Mouse (Mus musculus) intestine, embryonic 14.5 days (tissue): ENCODE data around the gene Dnah2. TPM values are rescaled to one million over a fixed set of nuclear protein-coding genes. Genes with fewer than 3 reads are reported as not detected.

Experiments used
- ATAC-seq: fragments of 200-750 bp; cut with Nextera tagmentation; replicated peaks from 2 replicates; pipeline ENCODE4 v1.8.0; 2017; ENCODE audit warnings: low read depth, moderate number of reproducible peaks, moderate TSS enrichment, moderate library complexity; ENCODE audit not compliant: low FRiP score, low TSS enrichment
- DNase-seq: peaks from one replicate; pipeline ENCODE4 v3.0.0-alpha.2; 2018; ENCODE audit warnings: low spot score
- H3K27ac ChIP-seq: fragments of 300-500 bp; sonication (generic); 2 replicates; pipeline ENCODE4 v1.5.1; 2014; ENCODE audit warnings: low read depth, mild to moderate bottlenecking, control low read depth
- H3K27me3 ChIP-seq: fragments of 300-500 bp; sonication (generic); replicated peaks from 2 replicates; pipeline ENCODE4 v1.6.1; 2014; ENCODE audit warnings: low read length, control low read depth; ENCODE audit not compliant: control insufficient read depth, insufficient read depth
- H3K36me3 ChIP-seq: fragments of 300-500 bp; sonication (generic); 2 replicates; pipeline ENCODE4 v1.6.1; 2014; ENCODE audit warnings: low read length, control low read depth; ENCODE audit not compliant: control insufficient read depth, insufficient read depth
- H3K4me1 ChIP-seq: fragments of 300-500 bp; sonication (generic); replicated peaks from 2 replicates; pipeline ENCODE4 v1.6.1; 2014; ENCODE audit warnings: low read length, control low read depth, mixed read lengths; ENCODE audit not compliant: control insufficient read depth, insufficient read depth
- H3K4me2 ChIP-seq: fragments of 300-500 bp; sonication (generic); 2 replicates; pipeline ENCODE4 v1.6.1; 2014; ENCODE audit warnings: low read length
- H3K4me3 ChIP-seq: fragments of 300-500 bp; sonication (generic); 2 replicates; pipeline ENCODE4 v1.5.1; 2014; ENCODE audit warnings: low read depth, low read length, control low read depth, mixed read lengths
- H3K9ac ChIP-seq: fragments of 300-500 bp; sonication (generic); 2 replicates; pipeline ENCODE4 v1.6.1; 2014; ENCODE audit warnings: mild to moderate bottlenecking, low read length
- H3K9me3 ChIP-seq: fragments of 300-500 bp; sonication (generic); 2 replicates; pipeline ENCODE4 v1.6.1; 2016; ENCODE audit warnings: low read length, control low read depth; ENCODE audit not compliant: control insufficient read depth
- WGBS: fragments of 180-500 bp; shearing (Covaris S2); extraction: QIAGEN DNeasy Blood & Tissue Kit; methylation state at CpG from one replicate; pipeline ENCODE4 v1.1.7; 2014; 5-methylcytosine and 5-hydroxymethylcytosine counted together
- polyA plus RNA-seq: library from polyadenylated mRNA; unstranded; fragments of >200 nt; fragmentation: Nextera tagmentation; extraction: Ambion mirVana; gene quantifications from 2 replicates; pipeline ENCODE4 v1.2.1, GENCODE M21; 2014

Dnah2 gene
- polyA plus RNA-seq, 1 experiment from 2014 or later = 1.9 TPM

GRCm38 (mm10) chr11:69431829-69432639, 116.9 kb downstream of the Dnah2 start:
- Histone ChIP-seq H3K4me1 (peaks cover 8% of the 10 kb centered on the region; the same call in 1 of the 2 replicates), H3K27me3 (no peaks in the 10 kb centered on the region), H3K4me3 (no peak overlapping the region), H3K9me3 (no peaks in the 10 kb centered on the region), H3K36me3 (no peaks in the 10 kb centered on the region), H3K4me2 (no peak overlapping the region), H3K9ac (no peak overlapping the region), H3K27ac (no peak overlapping the region)
- peak; percentile 61 for ATAC-seq
- peak; percentile 70 for DNase-seq
- WGBS = 31% methylated on average over 11 of the region's 11 CpGs

GRCm38 (mm10) chr11:69430631-69431030, 118.3 kb downstream of the Dnah2 start:
- ATAC-seq = no peak
- Histone ChIP-seq H3K9me3 (no peaks in the 10 kb centered on the region), H3K27ac (no peak overlapping the region), H3K36me3 (no peaks in the 10 kb centered on the region), H3K27me3 (no peaks in the 10 kb centered on the region), H3K4me2 (no peak overlapping the region), H3K4me3 (no peak overlapping the region), H3K4me1 (peaks cover 8% of the 10 kb centered on the region; the same call in 1 of the 2 replicates), H3K9ac (no peak overlapping the region)
- 85% methylated on average over 15 of the region's 15 CpGs for WGBS
- no peak for DNase-seq

- H3K27me3 ChIP-seq = no peaks in the 10 kb centered on the region
- no peak overlapping the region for H3K27ac ChIP-seq
- no peak overlapping the region for H3K9ac ChIP-seq
- 32% methylated on average over 2 of the region's 2 CpGs for WGBS
- H3K9me3 ChIP-seq = no peaks in the 10 kb centered on the region
- ATAC-seq = no peak
- DNase-seq = no peak
- peaks cover 8% of the 10 kb centered on the region; the same call in 1 of the 2 replicates for H3K4me1 ChIP-seq
- no peaks in the 10 kb centered on the region for H3K36me3 ChIP-seq
- H3K4me2 ChIP-seq = no peak overlapping the region
- no peak overlapping the region for H3K4me3 ChIP-seq
Observed at GRCm38 (mm10) chr11:69429313-69429712, 119.6 kb downstream of the Dnah2 start.

- peaks cover 8% of the 10 kb centered on the region; the same call in 1 of the 2 replicates for H3K4me1 ChIP-seq
- no peaks in the 10 kb centered on the region for H3K36me3 ChIP-seq
- WGBS = 17% methylated on average over 4 of the region's 4 CpGs
- H3K4me2 ChIP-seq = no peak overlapping the region
- ATAC-seq (no peak), DNase-seq (no peak)
- H3K4me3 ChIP-seq = no peak overlapping the region
- H3K27ac ChIP-seq = no peak overlapping the region
- no peaks in the 10 kb centered on the region for H3K27me3 ChIP-seq
- no peak overlapping the region for H3K9ac ChIP-seq
- no peaks in the 10 kb centered on the region for H3K9me3 ChIP-seq
Observed at GRCm38 (mm10) chr11:69428751-69429150, 120.2 kb downstream of the Dnah2 start.

GRCm38 (mm10) chr11:69426246-69426645, 122.7 kb downstream of the Dnah2 start:
- Histone ChIP-seq H3K9ac (no peak overlapping the region), H3K27me3 (peaks cover 15% of the 10 kb centered on the region), H3K4me3 (no peak overlapping the region), H3K4me2 (no peak overlapping the region), H3K27ac (no peak overlapping the region), H3K4me1 (peaks cover 3% of the 10 kb centered on the region; the same call in 1 of the 2 replicates), H3K9me3 (no peaks in the 10 kb centered on the region), H3K36me3 (no peaks in the 10 kb centered on the region)
- WGBS = 80% methylated on average over 2 of the region's 2 CpGs
- DNase-seq (no peak), ATAC-seq (no peak)

GRCm38 (mm10) chr11:69423885-69424284, 125.0 kb downstream of the Dnah2 start:
- DNase-seq (no peak), ATAC-seq (no peak)
- no peak overlapping the region for H3K4me2 ChIP-seq
- peaks cover 22% of the 10 kb centered on the region for H3K27me3 ChIP-seq
- H3K9ac ChIP-seq = no peak overlapping the region
- no peak overlapping the region for H3K4me3 ChIP-seq
- peaks cover 16% of the 10 kb centered on the region for H3K4me1 ChIP-seq
- H3K27ac ChIP-seq = no peak overlapping the region
- no peaks in the 10 kb centered on the region for H3K9me3 ChIP-seq
- 62% methylated on average over 6 of the region's 6 CpGs for WGBS
- no peaks in the 10 kb centered on the region for H3K36me3 ChIP-seq

- Histone ChIP-seq H3K4me1 (peaks cover 16% of the 10 kb centered on the region), H3K9me3 (no peaks in the 10 kb centered on the region), H3K27me3 (peaks cover 22% of the 10 kb centered on the region), H3K27ac (no peak overlapping the region), H3K4me2 (no peak overlapping the region), H3K36me3 (no peaks in the 10 kb centered on the region), H3K4me3 (no peak overlapping the region), H3K9ac (no peak overlapping the region)
- no peak for DNase-seq
- ATAC-seq = no peak
- WGBS = 87% methylated on average over 10 of the region's 10 CpGs
Observed at GRCm38 (mm10) chr11:69422842-69423241, 126.1 kb downstream of the Dnah2 start.

GRCm38 (mm10) chr11:69421131-69421977, 127.6 kb downstream of the Dnah2 start:
- no peak overlapping the region for H3K9ac ChIP-seq
- ATAC-seq (no peak), DNase-seq (no peak)
- H3K27ac ChIP-seq = no peak overlapping the region
- peaks cover 21% of the 10 kb centered on the region for H3K4me1 ChIP-seq
- WGBS = 21% methylated on average over 25 of the region's 25 CpGs
- H3K27me3 ChIP-seq = peaks cover 22% of the 10 kb centered on the region
- H3K4me3 ChIP-seq = no peak overlapping the region
- H3K9me3 ChIP-seq = no peaks in the 10 kb centered on the region
- H3K4me2 ChIP-seq = no peak overlapping the region
- no peaks in the 10 kb centered on the region for H3K36me3 ChIP-seq
